Mouse (Mus musculus) adrenal gland, postnatal 4 days (tissue): Measurements from ENCODE around the gene Tpt1. TPM values are rescaled to one million over a fixed set of nuclear protein-coding genes. Genes with fewer than 3 reads are reported as not detected.
"Not testable (repeated sequence)": the region's sequence is repeated elsewhere in the genome, so short reads cannot be mapped to it uniquely, and the experiment has no call there.

Experiments used
- DNase-seq, 2 experiments: peaks; one replicate each; pipeline ENCODE4 v3.0.0; 2021 to 2022; ENCODE audit warnings: low spot score in 2 of 2, mixed read lengths in 2 of 2
- total RNA-seq, 2 experiments: library from RNA; stranded (reverse); gene quantifications; 2 replicates each; pipeline ENCODE4 v1.2.3; 2021

Tpt1 gene
- total RNA-seq, 2 experiments from 2014 or later: 3,227 to 3,375 TPM

DNA sequence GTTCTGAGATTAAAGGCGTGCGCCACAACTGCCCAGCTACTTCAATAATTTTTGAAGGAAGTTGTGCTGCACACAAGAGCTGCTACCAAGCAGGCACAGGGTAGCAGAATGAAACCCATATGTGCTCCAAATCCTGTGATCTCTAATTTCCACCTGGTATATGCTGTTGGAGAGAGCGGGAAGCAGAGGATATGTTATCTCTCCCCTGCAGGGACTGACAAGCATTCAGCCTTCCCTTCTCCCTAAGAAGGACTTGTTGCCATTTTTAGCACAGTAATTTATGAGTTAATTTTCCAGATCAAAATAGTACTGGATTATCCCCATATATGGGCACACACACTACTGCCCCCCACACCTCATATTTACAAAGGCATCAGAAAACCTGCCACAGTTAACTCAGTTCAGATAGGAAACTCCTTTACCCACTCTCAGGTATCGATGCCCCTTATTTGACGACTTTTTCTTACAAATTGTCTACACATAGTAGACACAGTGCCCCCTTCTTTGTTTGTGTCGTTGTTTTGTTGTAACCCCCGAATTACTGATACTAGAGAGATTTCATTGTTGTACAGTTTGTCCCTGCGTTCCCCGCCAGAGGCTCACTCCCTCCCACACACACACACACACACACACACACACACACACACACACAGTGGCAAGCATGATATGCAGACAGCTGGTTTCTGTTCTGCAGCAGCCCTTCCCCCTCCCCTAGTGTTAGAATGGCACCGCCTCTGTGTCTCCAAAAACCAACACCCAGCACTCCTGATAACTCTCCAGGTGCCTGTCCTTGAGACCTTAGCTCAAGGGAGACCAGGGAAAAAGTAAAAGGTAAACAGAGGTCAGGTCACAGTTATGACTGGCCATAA, 7.6 kb upstream of the Tpt1 start:
- DNase-seq: no peak

DNA sequence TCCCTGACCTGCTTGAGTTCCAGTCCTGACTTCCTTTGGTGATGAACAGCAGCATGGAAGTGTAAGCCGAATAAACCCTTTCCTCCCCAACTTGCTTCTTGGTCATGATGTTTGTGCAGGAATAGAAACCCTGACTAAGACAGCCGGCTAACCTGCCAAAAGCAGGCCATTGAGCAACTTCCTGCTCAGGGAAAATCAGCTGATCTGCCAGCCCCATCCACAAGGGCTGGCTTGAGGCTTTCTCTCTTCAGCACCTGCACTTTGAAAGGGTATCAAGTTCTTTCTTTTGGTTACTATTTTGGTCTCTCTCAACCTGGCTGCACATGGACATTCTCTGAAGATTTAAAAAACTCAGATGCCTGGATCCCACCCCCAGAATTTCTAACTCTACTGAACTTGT, 3.1 kb upstream of the Tpt1 start:
- DNase-seq: not testable (repeated sequence)

DNA sequence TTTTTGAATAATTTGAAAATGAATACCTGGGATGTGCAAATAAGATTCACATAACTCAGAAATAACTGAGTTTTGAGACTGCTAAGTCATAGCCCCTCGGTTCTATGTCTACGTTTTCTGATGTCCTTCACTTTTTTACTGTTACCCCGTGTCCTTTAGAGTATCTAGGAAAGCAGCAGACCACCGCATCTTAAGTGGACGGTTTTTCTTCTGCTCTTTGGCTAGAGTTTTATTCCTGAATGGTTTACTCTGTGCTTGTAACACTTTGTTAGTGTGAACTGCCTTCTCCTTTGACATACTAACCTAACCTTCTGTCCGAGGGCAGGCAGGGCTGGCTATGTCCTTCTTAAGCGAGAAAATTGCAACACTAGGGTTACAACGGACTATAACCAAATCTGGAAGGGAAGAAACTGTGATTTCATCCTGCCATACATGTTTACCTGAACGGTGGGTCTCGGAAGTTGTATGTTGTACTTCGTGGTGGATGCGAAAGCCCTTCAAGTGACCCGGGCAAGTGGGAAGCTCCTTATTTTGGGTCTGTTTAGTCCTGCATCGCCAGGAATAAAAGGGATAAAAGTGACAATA, 690 bp upstream of the Tpt1 start:
- DNase-seq: no peak

DNA sequence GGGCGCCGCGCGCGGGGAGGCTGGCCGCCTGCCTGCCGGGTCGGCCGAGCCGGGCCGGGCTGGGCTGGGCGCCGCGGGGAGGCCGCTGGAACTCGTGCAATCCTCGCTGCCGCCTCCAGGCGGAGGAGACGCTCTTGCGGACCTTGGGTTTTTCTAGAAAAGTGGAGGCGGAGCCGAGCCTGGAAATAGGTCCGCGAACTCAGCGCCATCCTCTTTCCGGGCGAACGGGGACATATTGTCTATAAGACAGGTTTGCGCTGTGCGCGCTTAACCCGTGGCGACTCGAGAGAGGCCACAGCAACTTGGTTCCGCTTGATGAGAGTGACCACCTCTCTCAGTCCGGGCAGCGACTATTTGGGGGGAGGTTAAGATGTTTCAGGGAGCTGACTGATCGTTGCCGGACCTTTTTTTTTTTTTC, 814 bp downstream of the Tpt1 start:
- peak; percentile 83 for DNase-seq

DNA sequence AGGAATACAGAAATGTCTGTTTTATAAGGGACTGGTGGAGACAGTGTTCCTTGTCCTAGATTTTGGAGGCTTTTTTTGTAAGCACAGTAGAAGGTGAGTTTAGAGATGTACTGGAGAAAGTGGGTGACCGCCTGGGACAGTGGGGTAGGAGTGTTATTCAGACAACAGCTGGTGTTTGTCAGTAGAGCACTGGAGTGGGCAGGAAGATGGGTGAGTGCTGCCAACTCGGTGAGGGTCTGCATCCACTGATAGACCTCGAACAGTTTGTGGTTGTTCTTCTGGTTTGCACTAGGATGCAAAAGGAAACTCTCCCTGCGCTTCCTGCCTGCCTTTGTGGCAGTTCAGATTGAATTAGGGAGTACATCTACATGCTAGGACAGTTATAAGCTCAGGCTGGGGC, 2.8 kb downstream of the Tpt1 start:
- DNase-seq: no peak

DNA sequence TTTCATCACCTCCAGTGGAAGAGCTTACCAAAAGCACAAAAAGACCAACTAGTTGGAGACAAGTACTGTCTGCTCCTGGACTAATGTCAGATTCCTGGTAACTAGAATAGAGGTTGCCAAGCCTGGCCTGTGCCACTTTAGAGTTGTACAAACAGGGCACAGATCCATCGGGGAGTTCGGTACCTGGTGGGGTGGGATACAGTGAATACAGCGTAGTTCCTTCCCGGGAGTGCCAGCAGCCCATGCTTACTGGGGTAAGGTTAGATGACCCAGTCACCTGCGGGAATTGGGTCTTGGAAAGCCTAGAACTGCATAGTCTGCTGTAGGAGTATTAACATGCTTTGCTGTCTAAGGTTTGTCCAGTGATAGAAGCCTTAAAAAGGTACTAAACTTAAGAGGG, 3.6 kb downstream of the Tpt1 start:
- no peak for DNase-seq

DNA sequence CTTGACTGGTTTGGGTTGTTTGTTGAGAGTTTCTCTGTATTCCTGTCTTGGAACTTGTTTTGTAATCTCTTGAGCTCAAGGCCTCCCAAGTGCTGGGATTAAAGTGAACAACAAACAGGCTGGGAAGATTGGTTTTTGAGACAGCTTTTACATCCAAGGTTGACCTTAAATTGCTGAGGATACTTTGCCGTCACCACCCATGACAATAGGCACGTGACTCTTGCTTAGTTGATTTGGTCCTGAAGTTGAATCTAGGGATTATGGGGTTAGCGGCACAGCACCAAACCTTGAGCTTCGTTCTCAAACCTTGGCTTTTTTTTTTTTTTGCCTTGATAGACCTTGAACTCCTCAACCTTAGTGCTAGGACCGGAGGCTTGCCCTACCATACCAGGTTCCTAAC, 4.3 kb downstream of the Tpt1 start:
- DNase-seq: no peak

DNA sequence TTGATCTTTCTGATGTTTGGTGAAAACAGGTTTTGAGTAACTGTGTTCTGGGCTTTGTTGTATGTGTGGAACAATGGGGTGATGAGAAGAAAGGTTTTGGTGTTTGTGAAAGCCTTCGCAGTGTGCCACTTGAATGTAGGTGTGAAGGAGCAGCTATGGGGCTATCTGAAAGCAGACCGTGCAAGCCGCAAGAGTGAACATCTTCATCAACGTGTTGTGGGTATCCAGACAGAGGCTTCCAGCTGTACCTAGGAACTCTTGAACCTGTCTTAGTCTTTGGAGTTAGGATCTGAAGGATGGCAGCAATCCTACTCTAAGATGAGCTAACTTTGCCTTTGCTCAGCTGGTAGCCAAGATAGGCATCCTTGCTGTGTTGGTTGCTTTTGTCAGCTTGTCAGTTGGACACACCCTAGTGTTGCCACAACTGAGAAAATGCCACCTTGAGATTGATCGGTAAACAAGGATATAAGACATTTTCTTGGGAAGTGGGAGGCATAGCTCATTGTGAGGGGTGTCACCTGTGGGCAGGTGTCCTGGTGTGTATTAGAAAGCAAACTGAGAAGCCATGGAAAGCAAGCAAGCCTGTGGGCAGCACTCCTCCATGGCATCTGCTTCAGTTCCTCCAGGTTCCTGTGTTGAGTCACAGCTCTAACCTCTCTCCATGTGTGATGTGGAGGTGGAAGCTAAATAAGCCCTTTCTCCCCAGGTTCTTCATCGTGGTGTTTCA, 5.1 kb downstream of the Tpt1 start:
- no peak for DNase-seq

DNA sequence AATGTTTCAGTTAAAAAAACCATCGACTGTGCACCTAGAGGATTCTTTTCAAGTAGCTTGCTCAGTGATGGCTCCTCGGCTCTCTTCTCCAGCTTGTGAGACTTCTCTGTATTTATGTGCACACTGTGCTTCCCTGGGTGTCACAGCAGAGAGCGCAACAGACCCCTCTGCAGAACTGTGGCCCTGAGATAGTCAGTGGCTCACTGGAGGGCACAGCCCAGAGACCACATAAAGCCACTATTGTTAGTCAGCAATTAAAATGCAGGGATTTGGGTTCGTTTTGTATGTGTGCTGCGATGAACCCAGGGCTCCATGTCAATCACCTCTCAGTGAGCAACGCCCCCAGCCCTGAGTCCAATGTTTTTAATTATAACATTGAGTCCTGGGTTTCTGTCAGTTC, 5.9 kb downstream of the Tpt1 start:
- no peak for DNase-seq

DNA sequence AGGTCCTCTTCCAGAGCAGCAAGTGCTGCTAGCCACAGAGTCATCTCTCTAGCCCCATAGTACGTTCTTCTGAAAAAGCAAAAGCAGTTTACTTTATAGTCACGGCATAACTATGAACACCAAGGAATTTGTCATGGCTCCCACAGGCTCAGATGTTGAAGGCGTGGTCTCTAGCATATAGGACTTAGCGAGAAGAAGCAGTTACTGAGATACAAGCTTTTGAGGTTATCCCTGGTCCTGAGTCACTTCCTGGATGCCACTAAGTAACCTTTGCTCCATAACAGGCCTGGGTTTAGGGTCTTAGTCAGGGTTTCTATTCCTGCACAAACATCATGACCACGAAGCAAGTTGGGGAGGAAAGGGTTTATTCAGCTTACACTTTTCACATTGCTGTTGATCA, 7.1 kb downstream of the Tpt1 start:
- no peak for DNase-seq

DNA sequence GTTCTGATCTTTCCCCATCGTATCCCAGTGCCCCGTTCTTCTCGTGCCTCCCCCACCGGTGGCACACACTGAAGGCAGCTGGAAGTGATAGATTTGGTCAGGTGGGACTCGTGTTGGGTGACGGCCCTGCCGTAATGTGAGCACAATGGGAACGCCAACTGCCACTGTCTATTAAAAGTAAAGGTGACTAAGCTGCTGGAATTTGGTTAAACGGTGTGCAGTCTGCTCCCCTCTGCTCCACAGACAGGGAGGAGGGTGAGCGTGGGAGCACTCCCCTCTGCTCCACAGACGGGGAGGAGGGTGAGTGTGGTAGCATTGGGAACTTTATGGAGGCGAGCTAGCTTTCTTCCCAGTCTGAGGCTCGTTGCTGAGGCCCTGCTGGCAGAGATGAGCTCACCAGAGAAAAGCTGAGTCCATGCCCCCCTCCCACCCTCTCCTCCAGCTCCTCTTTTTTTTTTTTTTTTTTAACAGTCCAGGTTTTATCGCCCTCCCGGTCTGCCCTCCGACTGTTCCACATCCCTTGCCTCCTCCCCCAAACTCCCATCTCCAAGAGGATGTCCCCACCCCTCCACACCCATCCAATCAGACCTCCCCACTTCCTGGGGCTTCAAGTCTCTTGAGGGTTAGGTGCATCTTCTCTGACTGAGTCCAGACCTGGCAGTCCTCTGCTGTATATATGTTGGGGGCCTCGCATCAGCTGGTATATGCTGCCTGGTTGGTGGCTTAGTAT, 10.5 kb downstream of the Tpt1 start:
- no peak for DNase-seq

DNA sequence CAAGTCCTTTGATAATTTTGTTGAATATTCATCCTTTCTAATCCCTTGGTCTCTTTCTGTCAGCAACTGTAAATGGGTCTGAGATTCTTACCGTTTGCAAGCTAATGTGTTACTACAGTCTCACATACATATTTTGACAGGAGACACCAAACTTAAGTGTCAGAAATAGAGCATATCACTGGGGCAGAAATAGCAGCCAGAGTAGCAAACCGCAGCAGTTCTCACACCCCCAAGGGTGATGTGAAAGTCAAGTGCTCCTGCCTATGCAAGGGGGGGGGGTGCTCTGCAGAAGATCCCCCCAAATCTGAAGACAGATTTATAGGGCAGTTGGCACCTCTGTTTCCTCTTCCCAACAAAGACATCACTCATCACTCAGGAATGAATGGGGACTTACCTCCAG, 13.3 kb downstream of the Tpt1 start:
- DNase-seq: no peak

DNA sequence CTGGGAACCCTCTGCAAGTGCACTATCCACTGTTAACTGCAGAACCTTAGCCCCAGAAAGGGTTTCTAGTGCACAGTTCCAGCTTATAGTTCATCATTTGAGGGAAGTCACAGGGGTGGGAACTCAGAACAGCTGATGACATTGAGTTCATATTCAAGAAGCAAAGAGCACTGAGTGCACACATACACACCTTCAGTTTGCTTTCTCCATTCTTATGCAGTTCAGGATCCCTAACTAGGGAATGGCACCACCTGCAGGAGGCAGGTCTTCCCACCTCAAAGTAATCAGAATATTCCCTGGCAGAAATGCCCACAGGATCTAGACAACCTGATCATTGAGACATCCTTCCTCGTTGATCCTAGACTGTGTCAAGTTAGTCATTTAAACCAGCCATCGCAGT, 14.7 kb downstream of the Tpt1 start:
- DNase-seq: no peak

DNA sequence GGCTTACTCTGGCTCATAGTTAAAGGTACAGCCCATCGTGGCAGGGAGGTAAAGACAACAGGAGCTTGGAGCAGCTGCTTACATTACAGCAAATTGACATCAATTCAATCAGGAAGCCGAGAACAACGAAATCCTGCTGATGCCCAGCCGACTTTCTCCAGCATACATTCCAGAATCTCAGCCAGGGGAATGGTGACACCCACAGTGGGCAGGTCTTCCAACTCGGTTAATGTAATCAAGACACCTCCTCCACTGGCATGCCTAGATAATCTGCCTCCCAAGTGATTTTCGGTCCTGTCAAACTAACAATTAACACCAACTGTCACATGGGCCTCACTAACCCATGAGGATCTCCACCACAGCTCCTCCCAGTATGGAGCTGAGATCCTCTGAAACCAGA, 17.8 kb downstream of the Tpt1 start:
- no peak for DNase-seq

DNA sequence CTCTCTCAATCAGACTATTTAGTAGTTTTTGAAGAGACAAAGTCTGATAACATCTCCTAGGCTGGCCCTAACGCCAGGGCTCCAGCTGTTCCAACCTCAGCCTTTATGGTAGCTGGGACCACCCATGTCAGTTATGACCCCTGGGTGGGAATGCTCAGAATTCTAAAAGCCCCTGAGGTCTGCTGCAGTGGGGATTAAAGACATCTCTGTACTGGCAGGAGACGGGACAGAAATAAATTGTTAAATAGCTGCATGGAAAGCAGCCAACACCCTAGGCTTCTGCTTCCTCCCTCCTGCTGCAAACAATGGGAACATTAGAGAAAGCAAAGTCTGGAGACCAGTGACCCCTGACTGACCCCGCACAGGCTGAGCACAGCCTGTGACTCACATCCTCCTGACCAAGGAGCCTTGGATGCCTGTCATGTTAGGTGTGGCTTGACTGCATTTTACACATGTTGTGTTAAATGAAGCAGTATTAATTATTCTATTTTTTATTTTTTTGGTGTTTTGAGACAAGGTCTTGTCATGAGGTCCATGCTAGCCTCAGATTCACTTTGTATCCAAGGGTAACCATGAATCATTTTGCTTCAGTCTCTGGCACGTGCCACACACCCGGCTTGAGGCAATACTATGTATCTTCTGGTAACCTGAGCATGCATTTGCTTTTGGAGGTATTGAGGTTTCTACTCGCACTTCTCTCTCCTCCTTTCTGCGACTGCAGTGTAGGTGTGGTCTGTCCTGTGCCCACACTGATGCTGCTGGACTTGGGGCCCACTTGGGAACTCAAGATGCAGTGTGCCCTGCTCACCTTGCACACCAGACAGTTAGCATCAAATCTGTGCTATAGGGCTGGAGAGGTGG, 18.9 kb downstream of the Tpt1 start:
- DNase-seq: peak in 1 of 2 experiments; percentile 32

DNA sequence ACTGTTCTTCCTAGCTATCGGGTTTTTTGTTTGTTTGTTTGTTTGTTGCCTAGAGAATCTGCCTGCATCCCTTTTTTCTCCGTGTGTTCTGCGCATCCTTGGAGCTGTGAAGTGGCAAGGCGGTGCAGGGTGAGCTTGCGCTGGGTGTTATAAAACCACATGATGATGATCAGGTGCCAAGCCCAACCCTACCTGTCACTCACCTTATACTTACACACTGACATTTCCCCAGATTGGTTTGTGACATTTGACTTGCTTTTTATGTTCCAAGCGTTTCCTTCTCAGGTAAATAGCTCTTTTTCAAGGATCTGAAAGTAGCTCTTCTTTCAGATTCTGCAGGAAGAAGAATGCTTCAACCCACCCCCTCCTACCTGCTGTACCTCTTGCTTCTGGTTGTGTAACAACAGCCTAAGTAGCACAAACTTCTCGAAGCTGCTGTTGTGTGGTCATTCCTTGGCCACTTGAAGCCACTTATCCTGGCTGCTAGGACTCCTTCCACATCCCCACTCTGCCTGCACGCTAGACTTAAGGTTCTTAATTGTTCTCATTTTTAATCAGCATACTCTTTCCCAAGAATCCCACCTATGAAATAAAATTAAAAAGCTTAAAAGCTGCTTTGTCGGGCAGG, 21.9 kb downstream of the Tpt1 start:
- DNase-seq: no peak

DNA sequence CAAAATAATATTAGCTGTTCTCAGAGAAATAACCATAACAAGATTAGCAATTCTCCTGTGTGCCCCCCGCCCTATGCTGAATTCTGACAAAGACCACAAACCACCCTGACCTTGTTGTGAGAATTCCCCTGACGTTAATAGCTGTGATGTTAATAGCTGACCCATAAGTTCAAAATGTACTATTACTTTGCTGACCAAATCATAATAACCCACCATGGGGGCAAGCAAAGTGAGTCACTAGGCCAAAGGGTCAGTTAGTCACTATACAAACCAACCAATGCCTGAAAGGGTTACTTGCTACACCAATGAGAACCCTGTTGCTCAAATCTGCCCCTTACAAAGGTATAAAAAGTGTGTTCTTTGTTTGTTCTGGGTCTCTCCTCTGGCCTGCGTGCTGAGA, 23.1 kb downstream of the Tpt1 start:
- not testable (repeated sequence) for DNase-seq

DNA sequence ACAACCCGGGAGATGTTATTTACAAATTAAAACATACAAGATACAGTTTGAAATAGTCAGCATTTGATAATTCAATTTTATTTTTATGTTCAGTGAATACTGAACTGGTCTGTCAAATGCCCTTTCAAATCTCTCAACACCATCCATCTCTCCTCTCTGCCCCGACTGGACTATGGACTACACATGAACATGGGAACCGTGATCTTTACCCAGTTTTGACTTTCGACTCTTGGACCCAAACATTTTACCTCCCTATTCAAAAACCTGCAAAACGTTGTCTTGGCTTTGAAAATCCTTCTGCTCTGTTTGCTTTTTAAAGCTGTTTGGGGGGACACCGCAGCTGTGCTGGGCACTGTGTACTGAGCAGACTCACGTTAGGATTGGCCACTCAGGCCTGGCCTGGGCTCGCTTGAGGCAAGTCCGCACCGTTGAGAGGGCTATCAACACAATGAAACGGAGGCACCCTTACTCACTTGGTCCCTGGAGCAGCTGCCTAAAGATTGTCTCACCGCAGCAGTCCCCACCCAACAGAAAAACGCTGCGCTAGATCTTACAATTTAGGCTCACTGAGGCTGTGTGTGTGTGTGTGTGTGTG, 25.0 kb downstream of the Tpt1 start:
- DNase-seq: no peak

DNA sequence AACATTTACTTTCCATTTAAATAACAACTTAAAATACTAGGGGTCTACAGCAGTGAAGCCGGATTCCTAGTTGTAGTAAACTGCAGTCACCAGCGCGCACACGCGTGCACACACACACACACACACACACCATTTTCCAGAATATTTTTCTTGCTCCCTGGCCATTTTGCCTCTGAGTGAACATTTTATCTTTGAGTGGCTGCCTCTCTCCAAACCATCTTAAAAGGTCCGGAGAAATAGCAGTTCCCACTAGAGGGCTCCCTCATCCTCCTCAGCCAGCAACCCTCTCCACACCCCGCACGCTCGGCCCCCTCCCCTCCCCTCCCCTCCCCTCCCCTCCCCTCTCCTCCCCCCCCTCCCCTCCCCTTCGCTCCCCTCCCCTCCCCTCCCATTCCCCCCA, 25.7 kb downstream of the Tpt1 start:
- no peak for DNase-seq

DNA sequence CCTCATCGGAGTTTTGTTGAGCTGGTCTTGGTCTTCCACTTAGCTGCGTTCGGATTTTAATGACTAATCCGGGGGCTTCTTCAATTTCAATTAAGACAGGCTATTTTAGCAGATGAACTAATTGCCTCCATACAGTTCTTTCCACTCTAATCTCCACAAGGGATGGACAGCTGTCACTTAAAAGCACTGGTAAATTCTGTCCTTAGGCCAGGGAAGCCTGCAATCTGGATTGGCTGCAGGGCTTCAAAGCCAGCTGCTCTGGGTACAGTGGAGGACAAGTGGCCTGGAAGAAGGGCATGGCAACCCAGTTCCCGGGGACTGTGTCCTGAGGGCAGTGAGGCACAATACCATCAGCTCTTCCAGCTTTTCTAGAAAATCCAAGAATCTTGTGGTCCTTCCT, 26.2 kb downstream of the Tpt1 start:
- no peak for DNase-seq
